Mouse (Mus musculus): Measurements from ENCODE around the gene Btnl10. TPM values are rescaled to one million over a fixed set of nuclear protein-coding genes. Genes with fewer than 3 reads are reported as not detected.

Btnl10 gene
- polyA plus RNA-seq, 1 experiment from 2014 or later: 0.30 TPM

GRCm38 (mm10) chr11:58963543-58963942, 45.8 kb downstream of the Btnl10 start:
- peaks cover 26% of the 10 kb centered on the region; the same call in 1 of the 2 replicates for H3K27me3 ChIP-seq
- WGBS: 39% methylated on average over 17 of the region's 17 CpGs
- H3K4me3 ChIP-seq (replicated peaks): no peak overlapping the region
- H3K4me2 ChIP-seq: no peak overlapping the region
- H3K36me3 ChIP-seq: peaks cover 5% of the 10 kb centered on the region; the same call in 1 of the 2 replicates
- ATAC-seq (replicated peaks; ENCODE audit: low FRiP score): no peak
- H3K9ac ChIP-seq: no peak overlapping the region
- H3K4me1 ChIP-seq: peaks cover 40% of the 10 kb centered on the region
- peaks cover 4% of the 10 kb centered on the region; the same call in 1 of the 2 replicates for H3K9me3 ChIP-seq (replicated peaks)
- no peak overlapping the region for H3K27ac ChIP-seq

- no peak overlapping the region for H3K27ac ChIP-seq
- H3K36me3 ChIP-seq: peaks cover 6% of the 10 kb centered on the region; the same call in 1 of the 2 replicates
- ATAC-seq (replicated peaks; ENCODE audit: low FRiP score): no peak
- H3K9ac ChIP-seq: no peak overlapping the region
- peaks cover 26% of the 10 kb centered on the region; the same call in 1 of the 2 replicates for H3K27me3 ChIP-seq
- peaks cover 4% of the 10 kb centered on the region; the same call in 1 of the 2 replicates for H3K9me3 ChIP-seq (replicated peaks)
- H3K4me2 ChIP-seq: no peak overlapping the region
- H3K4me3 ChIP-seq (replicated peaks): no peak overlapping the region
- WGBS: 91% methylated on average over 7 of the region's 7 CpGs
- H3K4me1 ChIP-seq: peaks cover 46% of the 10 kb centered on the region
These were observed 46.5 kb downstream of the Btnl10 start for GRCm38 (mm10) chr11:58964216-58964615.

DNA sequence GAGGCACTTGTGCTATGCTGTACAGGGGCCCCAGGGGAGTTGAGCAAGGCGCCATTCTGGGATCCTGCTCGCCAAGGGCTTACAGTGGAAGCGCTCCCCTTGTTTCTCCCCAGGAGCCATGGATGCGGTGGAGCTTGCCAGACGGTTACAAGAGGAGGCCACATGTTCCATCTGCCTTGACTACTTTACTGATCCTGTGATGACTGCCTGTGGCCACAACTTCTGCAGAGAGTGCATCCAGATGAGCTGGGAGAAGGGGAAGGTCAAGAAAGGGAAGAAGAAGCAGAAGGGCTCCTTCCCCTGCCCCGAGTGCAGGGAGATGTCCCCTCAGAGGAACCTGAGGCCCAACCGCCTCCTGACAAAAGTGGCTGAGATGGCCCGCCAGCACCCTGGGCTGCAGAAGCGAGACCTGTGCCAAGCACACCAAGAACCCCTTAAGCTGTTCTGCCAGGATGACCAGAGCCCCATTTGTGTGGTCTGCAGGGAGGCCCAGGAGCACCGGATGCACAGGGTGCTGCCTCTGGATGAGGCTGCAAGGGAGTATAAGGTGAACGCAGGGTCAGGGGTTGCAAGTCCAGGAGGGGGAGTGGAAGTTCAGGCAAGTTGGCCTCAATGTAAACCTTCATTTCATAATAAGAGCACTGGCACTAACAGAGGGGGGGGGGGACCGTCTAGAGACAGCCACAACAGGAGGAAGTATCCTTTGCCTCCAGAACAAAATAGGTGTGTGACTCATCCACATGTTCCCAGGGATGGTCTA, 47.5 kb downstream of the Btnl10 start:
- Histone ChIP-seq H3K4me2 (0 out of 2 replicates have a peak overlapping the region, but pooled peaks have one; percentile 10), H3K27me3 (peaks cover 26% of the 10 kb centered on the region; the same call in 1 of the 2 replicates), H3K4me1 (peaks cover 46% of the 10 kb centered on the region), H3K4me3 (replicated peaks) (no peak overlapping the region), H3K36me3 (peaks cover 6% of the 10 kb centered on the region; the same call in 1 of the 2 replicates), H3K9me3 (replicated peaks) (peaks cover 4% of the 10 kb centered on the region; the same call in 1 of the 2 replicates), H3K9ac (0 out of 2 replicates have a peak overlapping the region, but pooled peaks have one; percentile 1), H3K27ac (peak overlapping the region; percentile 59)
- WGBS: 23% methylated on average over 12 of the region's 12 CpGs
- ATAC-seq (replicated peaks; ENCODE audit: low FRiP score): no peak

DNA sequence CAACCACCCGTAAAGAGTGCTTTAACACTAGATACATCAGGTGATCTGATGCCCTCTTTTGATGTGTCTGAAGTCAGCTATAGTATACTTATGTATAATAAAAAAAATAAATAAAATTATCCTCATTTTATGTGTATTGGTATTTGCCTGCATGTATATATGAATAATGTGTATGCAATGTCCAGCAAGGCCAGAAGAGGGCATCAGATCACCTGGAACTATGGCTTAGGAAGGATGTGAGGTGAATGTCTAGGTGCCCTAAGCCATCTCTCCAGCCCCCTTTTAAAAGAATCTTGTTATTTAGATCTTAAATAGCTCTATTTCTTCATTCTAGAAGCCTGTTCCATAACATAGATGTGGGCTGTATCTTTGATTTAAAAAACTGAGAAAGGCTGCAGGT, 49.6 kb downstream of the Btnl10 start:
- H3K27me3 ChIP-seq: peaks cover 14% of the 10 kb centered on the region; the same call in 1 of the 2 replicates
- WGBS: 91% methylated on average over 1 of the region's 1 CpGs
- H3K4me3 ChIP-seq (replicated peaks): no peak overlapping the region
- peaks cover 53% of the 10 kb centered on the region for H3K4me1 ChIP-seq
- ATAC-seq (replicated peaks; ENCODE audit: low FRiP score): no peak
- H3K36me3 ChIP-seq: peaks cover 13% of the 10 kb centered on the region
- H3K9me3 ChIP-seq (replicated peaks): no peaks in the 10 kb centered on the region
- H3K4me2 ChIP-seq: no peak overlapping the region
- no peak overlapping the region for H3K27ac ChIP-seq
- H3K9ac ChIP-seq: no peak overlapping the region

DNA sequence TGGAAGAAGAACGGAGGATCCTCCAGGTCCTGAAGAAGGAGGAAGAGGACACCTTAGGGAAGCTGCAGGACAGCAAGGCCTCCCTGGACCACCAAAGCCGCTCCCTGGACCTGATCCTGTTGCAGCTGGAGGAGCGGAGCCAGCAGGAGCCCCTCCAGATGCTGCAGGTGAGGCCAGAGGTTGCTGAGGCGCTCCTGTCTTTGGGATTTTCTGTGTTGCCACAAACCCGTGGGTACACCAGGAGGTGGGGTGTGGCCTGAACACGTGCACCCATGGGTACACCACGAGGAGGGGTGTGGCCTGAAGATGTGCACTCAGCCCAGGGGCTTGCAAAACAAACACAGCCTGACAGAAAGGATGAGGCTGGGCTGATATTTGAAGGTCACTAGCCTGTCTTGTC, 50.8 kb downstream of the Btnl10 start:
- Histone ChIP-seq H3K27me3 (0 out of 2 replicates have a peak, but pooled peaks cover 4% of the 10 kb centered on the region), H3K27ac (peak overlapping the region; percentile 85), H3K4me1 (peaks cover 50% of the 10 kb centered on the region), H3K4me3 (replicated peaks) (no peak overlapping the region), H3K4me2 (no peak overlapping the region), H3K9ac (no peak overlapping the region), H3K36me3 (peaks cover 16% of the 10 kb centered on the region), H3K9me3 (replicated peaks) (no peaks in the 10 kb centered on the region)
- 82% methylated on average over 7 of the region's 7 CpGs for WGBS
- ATAC-seq (replicated peaks; ENCODE audit: low FRiP score): 0 out of 2 replicates have a peak, but pooled peaks have one; percentile 13

- WGBS: 65% methylated on average over 8 of the region's 8 CpGs
- H3K27ac ChIP-seq: peak overlapping the region; percentile 85
These were observed 51.3 kb downstream of the Btnl10 start for GRCm38 (mm10) chr11:58969027-58969426.

DNA sequence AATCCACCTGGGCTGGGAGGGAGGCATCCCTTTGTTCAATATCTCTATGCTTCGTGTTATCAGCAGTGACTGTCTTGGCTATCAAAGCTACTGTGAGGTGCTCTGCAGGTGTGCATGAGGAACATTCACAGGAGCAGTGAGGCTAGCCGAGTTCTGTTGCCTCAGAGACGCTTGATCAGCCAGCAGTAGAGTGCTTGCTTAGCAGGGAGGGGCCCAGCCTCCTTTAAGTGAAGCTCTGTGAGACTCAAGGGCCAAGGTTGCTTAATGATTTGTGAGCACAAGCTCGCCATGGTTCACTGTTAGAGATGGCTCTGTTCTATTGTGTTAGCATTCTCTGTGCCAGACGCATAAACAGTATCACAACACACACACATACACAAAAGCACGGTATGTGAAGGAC, 52.0 kb downstream of the Btnl10 start:
- 55% methylated on average over 6 of the region's 6 CpGs for WGBS
- Histone ChIP-seq H3K9me3 (replicated peaks) (no peaks in the 10 kb centered on the region), H3K36me3 (peaks cover 19% of the 10 kb centered on the region), H3K27ac (peak overlapping the region; percentile 85), H3K27me3 (no peaks in the 10 kb centered on the region), H3K9ac (no peak overlapping the region), H3K4me2 (peak overlapping the region; percentile 37), H3K4me3 (replicated peaks) (no peak overlapping the region), H3K4me1 (peaks cover 46% of the 10 kb centered on the region)
- peak; percentile 83 for ATAC-seq (replicated peaks; ENCODE audit: low FRiP score)

More at GRCm38 (mm10) chr11:58969027-58969426, 51.3 kb downstream of the Btnl10 start:
- Histone ChIP-seq H3K4me2 (peak overlapping the region; percentile 37), H3K36me3 (peaks cover 16% of the 10 kb centered on the region), H3K9ac (no peak overlapping the region), H3K9me3 (replicated peaks) (no peaks in the 10 kb centered on the region), H3K27me3 (no peaks in the 10 kb centered on the region), H3K4me1 (peaks cover 47% of the 10 kb centered on the region), H3K4me3 (replicated peaks) (no peak overlapping the region)
- peak; percentile 57 for ATAC-seq (replicated peaks; ENCODE audit: low FRiP score)

DNA sequence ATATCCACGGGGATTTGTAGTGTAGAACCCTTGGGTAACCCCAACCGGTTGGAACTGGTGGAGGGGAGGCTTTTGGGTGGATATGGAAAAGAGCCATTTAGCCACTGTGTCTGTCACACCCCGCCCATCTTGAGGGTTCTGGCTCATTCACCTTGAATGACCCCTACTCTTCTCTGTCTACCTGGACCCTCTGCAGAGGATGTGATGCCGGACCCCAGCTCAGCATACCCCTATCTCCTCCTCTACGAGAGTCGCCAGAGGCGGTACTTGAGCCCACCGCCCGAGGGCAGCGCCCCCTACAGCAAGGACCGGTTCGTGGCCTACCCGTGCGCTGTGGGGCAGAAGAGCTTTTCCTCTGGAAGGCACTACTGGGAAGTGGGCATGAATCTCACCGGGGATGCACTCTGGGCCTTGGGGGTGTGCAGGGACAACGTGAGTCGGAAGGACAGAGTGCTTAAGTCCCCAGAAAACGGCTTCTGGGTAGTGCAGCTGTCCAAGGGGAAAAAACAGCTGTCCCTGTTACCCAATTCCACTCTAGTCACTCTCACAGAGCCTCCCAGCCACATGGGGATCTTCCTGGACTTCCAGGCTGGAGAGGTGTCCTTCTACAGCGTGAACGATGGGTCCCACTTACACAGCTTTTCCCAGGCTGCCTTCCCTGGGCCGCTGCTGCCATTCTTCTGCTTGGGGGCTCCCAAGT, 53.3 kb downstream of the Btnl10 start:
- 89% methylated on average over 21 of the region's 21 CpGs for WGBS

GRCm38 (mm10) chr11:58971796-58972195, 54.1 kb downstream of the Btnl10 start:
- WGBS: 92% methylated on average over 3 of the region's 3 CpGs
- Histone ChIP-seq H3K4me1 (peaks cover 38% of the 10 kb centered on the region), H3K4me3 (replicated peaks) (no peak overlapping the region), H3K4me2 (no peak overlapping the region), H3K36me3 (peaks cover 21% of the 10 kb centered on the region), H3K9ac (no peak overlapping the region), H3K27ac (no peak overlapping the region), H3K27me3 (no peaks in the 10 kb centered on the region), H3K9me3 (replicated peaks) (no peaks in the 10 kb centered on the region)
- no peak for ATAC-seq (replicated peaks; ENCODE audit: low FRiP score)

More for the DNA sequence above, 53.3 kb downstream of the Btnl10 start:
- peaks cover 21% of the 10 kb centered on the region for H3K36me3 ChIP-seq
- H3K27me3 ChIP-seq: no peaks in the 10 kb centered on the region
- ATAC-seq (replicated peaks; ENCODE audit: low FRiP score): no peak
- peaks cover 40% of the 10 kb centered on the region for H3K4me1 ChIP-seq
- H3K27ac ChIP-seq: peak overlapping the region; percentile 85
- H3K9ac ChIP-seq: no peak overlapping the region
- H3K4me2 ChIP-seq: no peak overlapping the region
- H3K9me3 ChIP-seq (replicated peaks): no peaks in the 10 kb centered on the region
- no peak overlapping the region for H3K4me3 ChIP-seq (replicated peaks)

GRCm38 (mm10) chr11:58974414-58974813, 56.7 kb downstream of the Btnl10 start:
- WGBS: 93% methylated on average over 3 of the region's 3 CpGs
- H3K27me3 ChIP-seq: no peaks in the 10 kb centered on the region
- no peak for ATAC-seq (replicated peaks; ENCODE audit: low FRiP score)

More at GRCm38 (mm10) chr11:58974414-58974813, 56.7 kb downstream of the Btnl10 start:
- Histone ChIP-seq H3K27ac (no peak overlapping the region), H3K36me3 (peaks cover 15% of the 10 kb centered on the region), H3K4me2 (no peak overlapping the region), H3K9ac (no peak overlapping the region), H3K4me3 (replicated peaks) (no peak overlapping the region), H3K9me3 (replicated peaks) (no peaks in the 10 kb centered on the region), H3K4me1 (peaks cover 39% of the 10 kb centered on the region)
